Comparison of ENCODE assay signal across 28 mouse cellular contexts in the genomic region with DNA sequence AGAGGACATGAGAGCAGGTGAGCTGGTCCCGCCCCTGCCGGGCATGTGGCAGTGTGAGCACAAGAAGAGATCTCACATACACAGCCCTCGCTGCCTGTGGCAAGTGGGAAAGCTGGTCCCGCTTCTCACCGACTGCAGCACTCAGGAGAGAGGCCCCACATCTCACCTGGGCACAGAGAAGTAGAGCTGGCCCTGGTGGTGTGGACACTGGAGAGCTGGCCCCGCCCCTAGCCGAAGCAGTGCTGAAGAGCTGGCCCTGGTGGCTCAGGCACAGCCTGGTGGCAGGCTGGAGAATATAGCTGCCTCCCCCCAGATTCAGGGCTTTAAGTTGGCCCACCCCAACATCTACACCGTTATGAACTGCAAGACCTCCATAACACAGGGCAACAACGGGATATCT. TPM values are rescaled to one million over a fixed set of nuclear protein-coding genes. Genes with fewer than 3 reads are reported as not detected.
DNase-seq lines count a peak whose midpoint lies in the region; ATAC-seq and TF ChIP-seq lines count a peak whose summit lies in the region.
"Had no signal": no experiment of that assay in that cellular context is flagged by ENCODE, and none has a peak within 500 bp of the region (broad histone marks: within the 10 kb centered on the region; RNA-seq: fewer than 3 reads in every experiment).

No protein-coding gene starts in this region.

- no peak for DNase-seq in testis, postnatal 10 days (ENCODE audit: low spot score)
- DNase-seq in left cerebral cortex, postnatal 36 days (ENCODE audit: low spot score in 2 of 2): no peak
- no peak for DNase-seq in urinary bladder, adult 18-20 months (ENCODE audit: low spot score in 2 of 2)
- DNase-seq: adrenal gland, postnatal 36 days; B cell, adult 2 months; cerebellum, adult 18-20 months; cerebellum, postnatal 10 days; forebrain, postnatal 0 days; heart, adult 2 months; heart, postnatal 4 days; kidney, adult 8-10 months; kidney, postnatal 14 days; layer of hippocampus, adult 9-11 months; midbrain, embryonic 14.5 days; spleen, adult 18-20 months; thymus, adult 2 months; thymus, postnatal 36 days had no signal

- WGBS in lung, embryonic 16.5 days: 35% methylated on average over 9 of the region's 9 CpGs
- 49% methylated on average over 9 of the region's 9 CpGs for WGBS in stomach, embryonic 15.5 days

- H3K27ac ChIP-seq in testis, adult 2 months (ENCODE audit: control insufficient read depth, insufficient read depth, low read depth, low read length): no peak overlapping the region
- H3K27ac ChIP-seq in lung, embryonic 16.5 days (ENCODE audit: low read length): peak overlapping the region; percentile 30; the same call in 1 of the 2 replicates
- H3K27ac ChIP-seq in stomach, embryonic 15.5 days: no peak overlapping the region
- H3K27ac ChIP-seq: embryonic facial prominence, embryonic 10.5 days; embryonic facial prominence, embryonic 15.5 days; forebrain, embryonic 12.5 days; heart, adult 2 months; hindbrain, embryonic 13.5 days; limb, embryonic 12.5 days; liver, embryonic 15.5 days; macrophage had no signal

- H3K4me3 ChIP-seq in testis, adult 2 months (ENCODE audit: control insufficient read depth, low read depth, low read length): peak overlapping the region; percentile 49
- H3K4me3 ChIP-seq in lung, embryonic 16.5 days (ENCODE audit: low read length): no peak overlapping the region
- H3K4me3 ChIP-seq in stomach, embryonic 15.5 days (replicated peaks): no peak overlapping the region
- H3K4me3 ChIP-seq: embryonic facial prominence, embryonic 10.5 days; embryonic facial prominence, embryonic 15.5 days; forebrain, embryonic 12.5 days; heart, adult 2 months; heart, embryonic 12.5 days; hindbrain, embryonic 13.5 days; limb, embryonic 12.5 days; liver, embryonic 15.5 days had no signal

- peak; percentile 91 for ATAC-seq in lung, embryonic 16.5 days (ENCODE audit: low read depth)
- ATAC-seq in stomach, embryonic 15.5 days (ENCODE audit: insufficient read depth, low FRiP score, low read depth): peak; percentile 61
- ATAC-seq: forebrain, postnatal 0 days had no signal

- H3K4me2 ChIP-seq in lung, embryonic 16.5 days (ENCODE audit: low read depth, low read length): 0 out of 2 replicates have a peak overlapping the region, but pooled peaks have one; percentile 17
- no peak overlapping the region for H3K4me2 ChIP-seq in stomach, embryonic 15.5 days
- H3K4me2 ChIP-seq: embryonic facial prominence, embryonic 15.5 days; forebrain, embryonic 12.5 days; heart, embryonic 12.5 days; hindbrain, embryonic 13.5 days; limb, embryonic 12.5 days; liver, embryonic 15.5 days had no signal

- no peaks in the 10 kb centered on the region; the same call in 1 of the 2 replicates for H3K27me3 ChIP-seq in testis, adult 2 months (ENCODE audit: control insufficient read depth, insufficient read depth, low read length)
- H3K27me3 ChIP-seq in lung, embryonic 16.5 days (ENCODE audit: control insufficient read depth, insufficient read depth, low read depth, low read length): no peaks in the 10 kb centered on the region
- no peaks in the 10 kb centered on the region for H3K27me3 ChIP-seq in stomach, embryonic 15.5 days (replicated peaks)
- H3K27me3 ChIP-seq: embryonic facial prominence, embryonic 15.5 days; forebrain, embryonic 12.5 days; heart, embryonic 12.5 days; hindbrain, embryonic 13.5 days; limb, embryonic 12.5 days; liver, embryonic 15.5 days had no signal

- H3K4me1 ChIP-seq in testis, adult 2 months (ENCODE audit: control insufficient read depth, insufficient read depth, low read length): peaks cover 8% of the 10 kb centered on the region
- H3K4me1 ChIP-seq in lung, embryonic 16.5 days (replicated peaks; ENCODE audit: control insufficient read depth, insufficient read depth, low read length): peaks cover 2% of the 10 kb centered on the region; the same call in 1 of the 2 replicates
- no peaks in the 10 kb centered on the region for H3K4me1 ChIP-seq in stomach, embryonic 15.5 days
- H3K4me1 ChIP-seq: embryonic facial prominence, embryonic 15.5 days; forebrain, embryonic 12.5 days; heart, embryonic 12.5 days; hindbrain, embryonic 13.5 days; limb, embryonic 12.5 days; liver, embryonic 15.5 days had no signal

- no peaks in the 10 kb centered on the region for H3K9me3 ChIP-seq in lung, embryonic 16.5 days (ENCODE audit: control insufficient read depth, low read length)
- H3K9me3 ChIP-seq in stomach, embryonic 15.5 days: no peaks in the 10 kb centered on the region
- H3K9me3 ChIP-seq: embryonic facial prominence, embryonic 10.5 days; embryonic facial prominence, embryonic 15.5 days; heart, embryonic 12.5 days; hindbrain, embryonic 13.5 days; liver, embryonic 15.5 days had no signal

- TF ChIP-seq POLR2A in testis, adult 2 months (IDR thresholded peaks at IDR 0.05; ENCODE audit: control insufficient read depth, low read depth, low read length): no peak

- no peak for TF ChIP-seq CTCF in testis, adult 2 months (IDR thresholded peaks at IDR 0.05; ENCODE audit: control insufficient read depth, insufficient read depth, insufficient replicate concordance, low read depth, low read length)

- no peak overlapping the region for H3K9ac ChIP-seq in lung, embryonic 16.5 days (ENCODE audit: low read length)
- no peak overlapping the region for H3K9ac ChIP-seq in stomach, embryonic 15.5 days
- H3K9ac ChIP-seq: embryonic facial prominence, embryonic 15.5 days; forebrain, embryonic 12.5 days; forebrain, postnatal 0 days; heart, embryonic 12.5 days; hindbrain, embryonic 13.5 days; limb, embryonic 12.5 days; liver, embryonic 15.5 days had no signal

- H3K36me3 ChIP-seq in testis, adult 2 months (ENCODE audit: control insufficient read depth, insufficient read depth, low read length): no peaks in the 10 kb centered on the region
- no peaks in the 10 kb centered on the region for H3K36me3 ChIP-seq in lung, embryonic 16.5 days (ENCODE audit: control insufficient read depth, insufficient read depth, low read length)
- no peaks in the 10 kb centered on the region for H3K36me3 ChIP-seq in stomach, embryonic 15.5 days
- H3K36me3 ChIP-seq: embryonic facial prominence, embryonic 10.5 days; embryonic facial prominence, embryonic 15.5 days; forebrain, embryonic 12.5 days; heart, embryonic 12.5 days; hindbrain, embryonic 13.5 days; limb, embryonic 12.5 days; liver, embryonic 15.5 days had no signal

- intact Hi-C loops in left cerebral cortex, postnatal 36 days (cut with DNase I): no loop called here

RNA-seq across cellular contexts. Expression of a gene that starts 57.3 kb away (rescaled TPM):
- polyA plus RNA-seq in testis, adult 2 months (2012; rRNA removed): 5.8 and 6.0 TPM in 2 replicates
- 85.6 and 89.5 TPM in 2 replicates for polyA plus RNA-seq in lung, embryonic 16.5 days (2015; fragmentation: Nextera tagmentation; extraction: Ambion mirVana)
- polyA plus RNA-seq in stomach, embryonic 15.5 days (2015; fragmentation: Nextera tagmentation; extraction: Ambion mirVana): 59.8 and 61.2 TPM in 2 replicates
- total RNA-seq in left cerebral cortex, postnatal 36 days (2021): 10 to 100 TPM; 22.3 to 23.9 TPM
